Mouse (Mus musculus) ES-E14 (cell line): ENCODE measurements at regions not wholly inside any gene's neighbourhood (a gene's known extent, or its start where the extent isn't known, plus 50 kb on each side); places are given as distances from the start of the nearest gene placed in this dataset.

Source experiments
- DNase-seq: peaks from one replicate; pipeline ENCODE4 v3.0.0-alpha.2; 2013; ENCODE audit warnings: low read depth, low spot score
- H3K27ac ChIP-seq: 2 replicates; pipeline ENCODE4 v1.5.1; 2012; ENCODE audit warnings: low read depth, mild to moderate bottlenecking, low read length, moderate library complexity, mixed read lengths; ENCODE audit not compliant: poor library complexity, insufficient read depth, severe bottlenecking
- H3K36me3 ChIP-seq: 2 replicates; pipeline ENCODE4 v1.6.1; 2012; ENCODE audit warnings: mild to moderate bottlenecking, low read length, moderate library complexity, mixed read lengths; ENCODE audit not compliant: control insufficient read depth, poor library complexity, insufficient read depth, severe bottlenecking
- H3K4me1 ChIP-seq, 2 experiments: fragments of 150-350 bp in 1 of 2; sonication (generic) in 1 of 2; 2 replicates each; pipeline ENCODE4 v1.6.1; 2012; ENCODE audit warnings: low read length in 2 of 2, mild to moderate bottlenecking in 1 of 2, mixed read lengths in 1 of 2; ENCODE audit not compliant: control insufficient read depth in 2 of 2, insufficient read depth in 2 of 2, poor library complexity in 1 of 2
- H3K4me3 ChIP-seq, 2 experiments: fragments of 150-350 bp in 1 of 2; sonication (generic) in 1 of 2; 2 replicates each; pipeline ENCODE4 v1.5.1; 2012; ENCODE audit warnings: low read length in 2 of 2, low read depth in 1 of 2, mild to moderate bottlenecking in 1 of 2, mixed read lengths in 1 of 2; ENCODE audit not compliant: insufficient read depth in 1 of 2, poor library complexity in 1 of 2, severe bottlenecking in 1 of 2
- H3K9ac ChIP-seq: 2 replicates; pipeline ENCODE4 v1.6.1; 2012; ENCODE audit warnings: low read depth, mild to moderate bottlenecking, low read length, mixed read lengths; ENCODE audit not compliant: poor library complexity, insufficient read depth, severe bottlenecking
- H3K9me3 ChIP-seq: fragments of 150-350 bp; sonication (generic); 2 replicates; pipeline ENCODE4 v1.6.1; 2012; ENCODE audit warnings: low read depth, mild to moderate bottlenecking, low read length; ENCODE audit not compliant: control insufficient read depth, insufficient read depth
- CHD2 ChIP-seq: IDR thresholded peaks from 2 replicates; pipeline ENCODE4 v1.6.1; 2014; ENCODE audit warnings: mild to moderate bottlenecking, low read depth, low read length, inconsistent platforms
- HCFC1 ChIP-seq: IDR thresholded peaks from 2 replicates; pipeline ENCODE4 v1.6.1; 2012; ENCODE audit warnings: low read length, inconsistent platforms, borderline replicate concordance; ENCODE audit not compliant: insufficient read depth
- MAFK ChIP-seq: IDR thresholded peaks from 2 replicates; pipeline ENCODE4 v1.6.1; 2014; ENCODE audit warnings: mild to moderate bottlenecking, low read depth, low read length, inconsistent platforms; ENCODE audit not compliant: insufficient read depth
- ZC3H11A ChIP-seq: IDR thresholded peaks from 2 replicates; pipeline ENCODE4 v1.6.1; 2012; ENCODE audit warnings: low read depth, mild to moderate bottlenecking, inconsistent platforms, low read length, borderline replicate concordance
- ZNF384 ChIP-seq: IDR thresholded peaks from 2 replicates; pipeline ENCODE4 v1.6.1; 2012; ENCODE audit warnings: low read depth, low read length, inconsistent platforms
- in situ Hi-C, 2 experiments: fragments of 600-800 bp; cut with MboI; formaldehyde crosslinking; loops; one replicate each; pipeline ENCODE4 v1.15.1; 2025; ENCODE audit warnings: low sequenced_read_pairs in 2 of 2, inconsistent platforms in 1 of 2; ENCODE audit not compliant: unreplicated experiment in 2 of 2

GRCm38 (mm10) chr6:34230768-34231381, 54.0 kb upstream of the Slc35b4 start:
- peak; percentile 74; the same call in 1 of the 2 replicates for TF ChIP-seq ZC3H11A
- TF ChIP-seq HCFC1 = no peak
- no peak for TF ChIP-seq MAFK
- Histone ChIP-seq H3K36me3 (no peaks in the 10 kb centered on the region), H3K9ac (no peak overlapping the region), H3K9me3 (no peaks in the 10 kb centered on the region), H3K4me1 (peaks cover 0 to 14% of the 10 kb centered on the region in 2 experiments; a peak in 2 of 4 replicates), H3K27ac (no peak overlapping the region), H3K4me3 (no peak overlapping the region)
- peak; percentile 46 for DNase-seq
- in situ Hi-C loops = no loop called here

DNA sequence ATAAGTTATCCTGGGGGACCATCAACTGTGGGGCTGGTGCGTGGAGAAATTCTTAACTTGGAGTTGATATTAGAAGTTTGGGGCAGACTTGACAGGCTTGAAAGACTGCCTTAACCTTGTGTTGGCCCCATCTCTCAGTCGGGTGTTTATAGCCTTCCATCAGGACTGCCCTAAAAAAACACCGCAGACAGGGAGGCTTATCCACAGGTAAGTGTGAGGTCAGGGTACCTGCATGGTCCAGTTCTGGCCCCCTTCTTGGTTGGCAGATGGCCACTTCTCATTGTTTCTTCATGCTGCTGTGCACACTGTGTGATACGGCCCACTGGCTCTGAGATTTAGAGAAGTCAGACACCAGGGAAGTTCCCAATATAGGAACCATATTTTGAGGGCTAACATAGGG, 50.2 kb upstream of the Slc35b4 start:
- no peak overlapping the region for H3K4me3 ChIP-seq
- H3K27ac ChIP-seq = no peak overlapping the region
- TF ChIP-seq HCFC1 (no peak), ZC3H11A (no peak), ZNF384 (no peak), CHD2 (no peak), MAFK (no peak)
- no peaks in the 10 kb centered on the region for H3K36me3 ChIP-seq
- in situ Hi-C loops = no loop called here
- no peak overlapping the region for H3K9ac ChIP-seq
- no peaks in the 10 kb centered on the region for H3K9me3 ChIP-seq
- peaks cover 0 to 14% of the 10 kb centered on the region in 2 experiments; a peak in 2 of 4 replicates for H3K4me1 ChIP-seq
- DNase-seq = no peak
